Mouse (Mus musculus) c-Kit-negative CD71-positive TER-119-positive erythroid progenitor cells, embryonic 14.5 days (primary cell): ENCODE data around the gene Tst.

Experiments
- DNase-seq: peaks from one replicate; pipeline ENCODE4 v3.0.0-alpha.2; 2013; ENCODE audit warnings: low read depth, low spot score

Tst gene

GRCm38 (mm10) chr15:78429871-78430622 is 24.3 kb upstream of the Tst start:
- no peak for DNase-seq

DNA sequence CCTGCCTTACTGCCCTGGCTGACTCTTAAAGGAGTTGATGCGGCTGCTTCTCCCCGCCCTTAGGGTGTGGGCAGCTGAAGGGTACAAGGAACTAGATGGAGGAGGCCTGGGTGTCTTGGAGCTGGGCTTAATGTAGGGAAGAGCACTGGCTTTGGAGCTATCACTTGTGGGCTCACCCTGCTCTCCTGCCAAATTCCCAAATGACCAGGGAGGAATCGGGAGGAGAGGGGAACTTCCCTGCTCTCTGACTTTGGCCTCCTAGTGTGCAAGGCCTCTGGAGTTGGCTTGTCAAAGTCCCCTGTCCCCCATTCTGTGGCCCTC is 23.4 kb upstream of the Tst start:
- DNase-seq: no peak

GRCm38 (mm10) chr15:78428391-78429138 is 22.9 kb upstream of the Tst start, which contains the start of gene Kctd17:
Gene Kctd17, plus strand, starts transcription at chr15:78428564.
- no peak for DNase-seq

GRCm38 (mm10) chr15:78425230-78425629 is 19.5 kb upstream of the Tst start:
- DNase-seq: no peak

- DNase-seq: no peak
Measured at GRCm38 (mm10) chr15:78424507-78424906, 18.8 kb upstream of the Tst start.

GRCm38 (mm10) chr15:78422046-78422956 is 16.6 kb upstream of the Tst start:
- DNase-seq: peak; percentile 76

GRCm38 (mm10) chr15:78420395-78420794 is 14.7 kb upstream of the Tst start:
- DNase-seq: no peak

DNA sequence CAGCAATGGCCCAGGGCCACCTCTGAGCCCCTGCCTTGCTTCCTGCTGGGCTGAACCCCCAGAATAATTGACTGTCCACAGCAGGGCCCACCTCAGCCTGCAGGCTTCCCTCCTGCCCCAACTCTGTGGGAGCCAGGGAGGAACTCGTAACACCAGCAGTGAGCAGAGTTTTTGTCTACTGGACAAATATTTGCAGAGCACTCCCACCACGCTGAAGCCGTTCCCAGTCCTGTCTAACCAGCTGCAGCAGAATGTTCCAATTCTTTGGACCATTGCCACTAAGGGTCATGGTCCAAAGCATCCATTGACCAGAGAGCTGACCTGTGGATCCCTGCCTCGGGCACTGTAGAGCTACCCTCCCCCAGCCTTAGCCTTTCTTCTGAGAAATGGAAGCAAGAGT is 11.2 kb upstream of the Tst start:
- no peak for DNase-seq

DNA sequence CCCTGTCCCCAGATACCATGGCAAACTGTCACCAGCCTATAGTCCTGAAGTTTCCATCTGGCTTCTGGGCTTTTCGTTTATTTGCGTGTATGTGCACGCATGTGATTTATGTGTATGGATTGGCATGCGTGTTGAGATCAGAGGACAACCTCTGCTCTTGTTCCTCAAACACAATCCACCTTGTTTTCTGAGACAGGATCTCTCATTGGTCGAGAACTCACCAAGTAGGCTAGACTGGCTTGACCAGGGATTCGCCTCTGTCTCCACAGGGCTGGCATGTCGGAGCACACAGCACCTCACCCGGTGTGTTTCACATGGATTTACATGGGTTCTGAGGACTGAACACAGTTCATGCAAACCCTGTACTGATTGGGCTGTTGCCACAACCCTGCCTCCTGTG is 8.4 kb upstream of the Tst start:
- DNase-seq: no peak

DNA sequence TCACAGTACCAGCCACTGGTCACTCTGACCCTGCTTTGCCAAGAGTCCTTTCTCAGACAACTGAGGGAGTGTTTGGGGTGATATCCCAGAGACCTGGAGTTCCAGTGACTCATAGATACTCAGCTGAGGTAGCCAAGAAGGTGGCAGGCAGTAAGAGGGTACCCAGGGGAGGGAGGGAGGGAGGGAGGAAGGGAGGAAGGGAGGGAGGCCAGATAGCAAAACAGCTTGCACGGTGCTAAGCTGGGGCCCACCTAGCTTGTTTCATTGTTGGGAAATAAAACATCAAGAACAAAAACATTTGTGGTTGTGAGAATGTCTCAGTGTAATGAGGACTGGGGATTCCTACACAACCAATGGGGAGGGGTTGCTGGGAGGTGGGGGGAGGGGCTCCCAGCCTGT is 8.0 kb upstream of the Tst start:
- no peak for DNase-seq

DNA sequence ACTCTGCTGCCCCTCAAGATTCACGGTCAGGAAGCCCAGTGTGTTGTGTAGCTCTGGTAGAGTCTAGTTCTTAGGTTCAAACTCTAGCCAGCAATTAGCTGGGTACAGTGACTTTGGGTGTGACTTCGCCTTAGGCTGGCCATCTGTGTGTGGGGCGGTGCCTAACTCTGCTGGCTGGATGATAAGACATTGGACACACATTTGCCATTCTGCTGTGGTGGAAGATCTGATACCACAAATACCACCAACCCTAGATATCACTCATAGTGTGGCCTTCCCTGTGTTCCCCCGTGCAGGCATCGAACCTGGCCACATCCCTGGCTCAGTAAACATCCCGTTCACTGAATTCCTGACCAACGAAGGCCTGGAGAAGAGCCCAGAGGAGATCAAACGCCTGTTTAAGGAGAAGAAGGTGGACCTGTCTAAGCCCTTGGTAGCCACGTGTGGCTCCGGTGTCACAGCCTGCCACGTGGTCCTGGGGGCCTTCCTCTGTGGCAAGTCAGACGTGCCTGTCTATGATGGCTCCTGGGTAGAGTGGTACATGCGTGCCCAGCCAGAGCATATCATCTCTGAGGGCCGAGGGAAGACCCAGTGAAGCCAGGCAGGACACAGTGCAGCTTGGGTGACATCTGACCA is 7.5 kb upstream of the Tst start:
- DNase-seq: peak; percentile 82

DNA sequence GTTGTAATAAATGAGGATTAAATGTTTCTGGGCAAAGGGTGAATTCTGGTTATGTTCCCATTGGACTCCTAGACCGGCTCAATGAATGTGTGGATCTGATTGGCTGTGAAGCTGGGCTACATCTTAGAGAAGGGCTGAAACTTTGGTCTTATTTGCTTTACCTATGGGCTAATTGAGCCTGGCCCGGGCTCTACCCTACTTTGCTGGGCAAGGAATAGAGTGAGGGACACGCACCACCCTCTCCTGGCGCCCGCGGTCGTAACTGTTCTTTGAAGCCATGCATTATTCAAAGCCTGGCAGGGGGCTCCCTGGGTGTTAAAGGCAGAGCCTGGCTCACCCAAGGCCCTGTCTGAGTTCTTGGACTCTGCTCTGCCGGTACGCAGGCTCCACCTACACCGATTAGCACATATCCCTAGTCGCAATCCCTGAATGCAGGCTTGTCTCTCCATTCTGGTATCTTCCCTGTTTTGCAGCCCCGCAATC is 3.9 kb upstream of the Tst start:
- DNase-seq: no peak

DNA sequence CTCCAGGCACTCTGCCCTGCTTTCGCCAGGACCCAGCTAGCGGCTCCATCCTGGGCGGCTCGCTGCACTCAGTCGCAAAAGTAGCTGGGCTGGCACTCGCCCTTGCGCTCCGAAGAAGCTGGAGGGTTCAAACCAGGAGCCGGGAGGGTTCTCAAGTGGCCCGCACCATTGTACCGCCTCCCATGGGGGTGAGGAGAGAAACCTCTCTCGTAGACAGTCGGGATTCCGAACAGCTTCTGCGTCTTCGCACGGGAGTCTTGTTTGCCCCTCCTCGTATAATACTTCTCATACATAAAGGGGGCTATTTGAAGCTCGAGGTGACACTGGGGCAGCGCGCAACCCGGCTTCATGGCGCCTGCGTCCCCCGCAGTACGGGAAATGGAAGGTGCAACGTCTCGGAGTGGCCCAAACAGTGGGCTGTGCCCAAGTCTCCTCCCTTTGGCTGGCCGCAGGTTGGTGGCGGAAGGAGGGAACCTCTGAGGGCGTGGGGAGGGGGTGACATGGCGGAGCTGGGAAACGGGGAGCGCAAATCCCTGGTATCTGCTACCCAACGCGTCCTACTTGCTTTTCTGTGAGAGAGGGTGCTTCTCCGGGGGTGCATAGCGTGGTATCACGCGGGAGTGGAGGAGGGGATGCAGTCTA is 707 bp upstream of the Tst start, which contains the start of gene Mpst:
Mpst (plus strand) TSS at position 124 of the 642 bp plus-strand sequence.
- DNase-seq: peak; percentile 81

DNA sequence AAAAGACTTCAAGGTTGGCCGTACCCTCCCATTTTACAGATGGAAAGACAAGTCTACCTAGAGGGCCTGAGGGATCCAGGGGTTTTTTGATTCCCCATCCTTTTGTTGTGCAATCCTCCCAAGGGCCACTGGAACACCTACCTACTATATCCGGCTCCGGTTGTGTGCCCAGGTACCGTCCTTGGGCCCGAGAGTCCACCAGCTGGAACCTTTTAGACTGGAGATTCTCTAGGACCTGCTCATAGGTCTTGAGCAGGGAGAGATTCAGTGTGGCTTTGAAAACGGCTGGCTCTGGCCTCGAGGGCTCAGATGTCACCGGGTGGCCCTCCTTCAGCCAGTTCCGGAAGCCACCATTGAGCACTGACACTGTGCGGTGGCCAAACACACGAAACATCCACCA is 609 bp downstream of the Tst start:
- DNase-seq: no peak

- DNase-seq: no peak
Measured at GRCm38 (mm10) chr15:78403896-78404295, 1.8 kb downstream of the Tst start.

GRCm38 (mm10) chr15:78403301-78403741 is 2.4 kb downstream of the Tst start:
- DNase-seq: no peak

DNA sequence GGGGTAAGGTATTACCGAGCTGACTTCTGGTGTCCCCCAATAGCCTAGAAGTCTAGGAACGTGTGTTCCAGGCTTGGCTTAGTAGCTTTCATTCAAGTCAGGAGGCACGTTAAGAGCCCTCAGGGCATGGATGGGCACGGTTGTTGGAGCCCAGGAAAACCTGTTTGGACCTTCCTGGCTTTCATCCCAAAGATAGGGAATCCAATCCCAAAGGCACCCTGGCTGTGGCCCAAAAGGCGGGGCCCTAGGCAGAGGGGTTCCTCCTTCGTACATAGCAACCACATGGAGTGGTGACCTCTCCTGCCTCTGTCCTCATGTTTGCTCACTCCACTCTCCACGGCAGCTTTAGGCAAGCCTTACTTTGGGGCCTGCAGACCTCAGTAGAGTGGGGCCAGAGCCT is 3.3 kb downstream of the Tst start:
- DNase-seq: no peak

- no peak for DNase-seq
Measured at GRCm38 (mm10) chr15:78401921-78402320, 3.8 kb downstream of the Tst start.

GRCm38 (mm10) chr15:78401345-78401744 is 4.4 kb downstream of the Tst start:
- no peak for DNase-seq

DNA sequence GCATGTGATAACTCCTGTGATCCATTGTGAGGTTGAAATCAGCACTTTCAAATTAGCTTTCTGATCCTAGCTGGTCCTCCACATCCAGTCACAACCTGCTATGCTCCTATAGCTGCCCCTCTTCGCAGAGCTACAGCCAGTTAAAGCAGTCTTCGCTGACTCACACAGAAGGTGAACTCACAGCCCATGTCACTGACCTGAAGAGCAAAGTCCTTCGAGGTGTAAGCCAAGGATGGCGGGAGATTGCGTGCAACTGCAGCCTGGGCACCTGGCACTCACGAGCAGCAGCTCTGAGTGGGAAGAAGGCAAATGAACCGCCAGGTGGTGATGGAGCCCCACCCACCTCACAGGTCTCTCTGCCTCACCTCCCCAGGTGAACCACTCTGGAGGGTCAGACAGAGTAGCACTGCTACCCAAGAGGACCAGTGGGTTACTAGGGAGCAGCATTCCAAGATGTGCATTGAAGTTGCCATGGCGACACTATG is 10.2 kb downstream of the Tst start, which contains the start of gene Tex33:
Tex33 (minus strand) TSS at position 435 of the 485 bp plus-strand sequence.
- DNase-seq: no peak

GRCm38 (mm10) chr15:78390855-78391254 is 14.9 kb downstream of the Tst start:
- no peak for DNase-seq
